Mouse (Mus musculus) heart, embryonic 11.5 days (tissue): ENCODE data around the gene Brd4. TPM values are rescaled to one million over a fixed set of nuclear protein-coding genes. Genes with fewer than 3 reads are reported as not detected.
A peak's percentile ranks its signal among the peaks of the same experiment; 100 is the strongest.

Experiments used
- ATAC-seq: fragments of 200-750 bp; cut with Nextera tagmentation; replicated peaks from 2 replicates; pipeline ENCODE4 v1.8.0; 2017; ENCODE audit warnings: moderate library complexity; ENCODE audit not compliant: insufficient number of reproducible peaks, low FRiP score, low TSS enrichment
- H3K27ac ChIP-seq: fragments of 300-500 bp; sonication (generic); 2 replicates; pipeline ENCODE4 v1.5.1; 2014; ENCODE audit warnings: mild to moderate bottlenecking, low read depth, low read length
- H3K27me3 ChIP-seq: fragments of 300-500 bp; sonication (generic); 2 replicates; pipeline ENCODE4 v1.6.1; 2014; ENCODE audit warnings: mild to moderate bottlenecking, low read length, mixed read lengths; ENCODE audit not compliant: control insufficient read depth, insufficient read depth
- H3K36me3 ChIP-seq: fragments of 300-500 bp; sonication (generic); 2 replicates; pipeline ENCODE4 v1.6.1; 2014; ENCODE audit warnings: mild to moderate bottlenecking, low read length, moderate library complexity, mixed read lengths; ENCODE audit not compliant: control insufficient read depth, insufficient read depth
- H3K4me1 ChIP-seq: fragments of 300-500 bp; sonication (generic); 2 replicates; pipeline ENCODE4 v1.6.1; 2014; ENCODE audit warnings: low read length; ENCODE audit not compliant: control insufficient read depth, insufficient read depth
- H3K4me2 ChIP-seq: fragments of 300-500 bp; sonication (generic); 2 replicates; pipeline ENCODE4 v1.6.1; 2014; ENCODE audit warnings: mild to moderate bottlenecking, moderate library complexity
- H3K4me3 ChIP-seq: fragments of 300-500 bp; sonication (generic); 2 replicates; pipeline ENCODE4 v1.5.1; 2014; ENCODE audit warnings: low read depth, low read length
- H3K9ac ChIP-seq: fragments of 300-500 bp; sonication (generic); 2 replicates; pipeline ENCODE4 v1.6.1; 2014; ENCODE audit warnings: mild to moderate bottlenecking, low read depth, low read length, moderate library complexity
- H3K9me3 ChIP-seq: fragments of 300-500 bp; sonication (generic); replicated peaks from 2 replicates; pipeline ENCODE4 v1.6.1; 2016; ENCODE audit warnings: low read length; ENCODE audit not compliant: control insufficient read depth
- WGBS: fragments of 180-500 bp; shearing (Covaris S2); extraction: QIAGEN DNeasy Blood & Tissue Kit; methylation state at CpG from one replicate; pipeline ENCODE4 v1.1.7; 2014; ENCODE audit not compliant: insufficient replicate concordance; 5-methylcytosine and 5-hydroxymethylcytosine counted together
- polyA plus RNA-seq: library from polyadenylated mRNA; unstranded; fragments of >200 nt; fragmentation: Nextera tagmentation; extraction: Ambion mirVana; gene quantifications from 2 replicates; pipeline ENCODE4 v1.2.1, GENCODE M21; 2014

Brd4 gene
- polyA plus RNA-seq, 1 experiment from 2014 or later = 76.2 TPM

DNA sequence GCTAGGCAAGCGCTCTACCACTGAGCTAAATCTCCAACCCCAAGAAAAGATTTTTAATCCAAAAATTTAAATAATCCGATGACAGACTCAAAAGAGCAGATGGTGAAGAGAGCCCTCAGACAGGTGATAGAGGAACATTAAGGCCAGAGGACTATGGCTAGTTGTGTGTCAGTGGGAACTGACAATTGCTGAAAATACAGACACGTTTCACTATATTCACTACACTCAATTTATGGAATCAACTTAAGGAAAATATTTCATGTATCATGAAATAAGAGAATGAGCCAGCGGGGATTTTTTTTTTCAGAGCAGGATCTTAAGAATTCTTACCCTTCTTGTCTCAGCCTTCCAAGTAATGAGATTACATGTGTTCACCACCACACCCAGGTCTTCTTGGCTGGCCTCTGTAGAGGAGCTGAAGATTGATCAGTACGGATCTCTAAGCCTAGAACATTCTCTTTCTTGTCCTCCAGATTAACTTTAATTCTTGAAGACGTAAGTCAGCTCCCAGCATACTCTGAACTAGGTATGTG, 682 bp upstream of the Brd4 start:
- H3K27ac ChIP-seq = peak overlapping the region; percentile 99
- 48% methylated on average over 6 of the region's 6 CpGs for WGBS
- no peaks in the 10 kb centered on the region for H3K27me3 ChIP-seq
- no peaks in the 10 kb centered on the region for H3K36me3 ChIP-seq
- ATAC-seq = no peak
- peak overlapping the region; percentile 96 for H3K9ac ChIP-seq
- H3K4me2 ChIP-seq = peak overlapping the region; percentile 82
- peak overlapping the region; percentile 88 for H3K4me3 ChIP-seq
- no peaks in the 10 kb centered on the region for H3K9me3 ChIP-seq
- peaks cover 8% of the 10 kb centered on the region for H3K4me1 ChIP-seq

DNA sequence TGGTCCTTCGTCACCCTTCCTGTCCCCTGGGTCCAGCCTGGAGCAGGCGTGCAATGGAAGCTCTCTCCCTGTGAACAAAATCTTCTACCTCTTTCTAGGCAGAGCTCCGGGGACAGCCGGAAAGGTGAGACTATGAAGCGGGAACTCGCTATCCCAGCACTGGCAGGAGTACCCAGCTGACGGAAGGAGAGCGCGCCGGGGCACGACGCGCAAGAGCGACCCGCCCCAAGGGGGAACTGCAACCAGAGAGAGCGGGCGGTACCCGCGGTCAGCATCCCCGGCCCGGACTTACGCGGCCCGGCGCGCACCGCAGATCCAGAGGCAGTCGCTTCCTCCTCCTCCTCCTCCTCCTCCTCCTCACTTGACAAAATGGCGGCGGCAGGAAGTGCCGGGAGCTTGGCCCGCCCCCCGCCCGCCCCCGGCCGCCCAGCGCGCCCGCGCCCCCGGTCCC, 726 bp downstream of the Brd4 start:
- Histone ChIP-seq H3K9ac (peak overlapping the region; percentile 96), H3K4me1 (peaks cover 8% of the 10 kb centered on the region), H3K9me3 (no peaks in the 10 kb centered on the region), H3K4me3 (peak overlapping the region; percentile 88), H3K27ac (peak overlapping the region; percentile 99), H3K36me3 (no peaks in the 10 kb centered on the region), H3K4me2 (peak overlapping the region; percentile 82), H3K27me3 (no peaks in the 10 kb centered on the region)
- 0% methylated on average over 28 of the region's 41 CpGs for WGBS
- ATAC-seq = peak; percentile 68

DNA sequence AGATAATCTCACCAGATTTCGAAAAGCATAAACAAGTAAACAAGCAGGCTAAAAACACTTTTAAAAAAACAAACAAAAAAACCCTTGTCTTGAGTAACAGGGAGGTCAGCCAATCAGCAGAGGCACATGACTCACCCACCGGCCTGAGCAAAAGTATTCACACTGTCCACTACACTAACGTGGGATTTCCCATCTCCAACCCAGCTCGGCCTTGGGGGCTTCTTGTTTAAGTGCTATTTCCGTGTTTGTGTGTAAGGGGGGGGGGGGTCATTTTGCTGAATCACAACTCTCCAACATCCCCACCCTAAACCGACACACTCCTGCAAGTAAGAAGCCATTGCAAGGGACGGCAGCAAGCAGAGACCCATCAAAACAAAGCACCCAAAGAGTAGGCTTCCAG, 1.2 kb downstream of the Brd4 start:
- H3K4me3 ChIP-seq = peak overlapping the region; percentile 88
- peak overlapping the region; percentile 96 for H3K9ac ChIP-seq
- no peaks in the 10 kb centered on the region for H3K27me3 ChIP-seq
- no peak for ATAC-seq
- no peaks in the 10 kb centered on the region for H3K9me3 ChIP-seq
- peaks cover 8% of the 10 kb centered on the region for H3K4me1 ChIP-seq
- 6% methylated on average over 7 of the region's 7 CpGs for WGBS
- H3K27ac ChIP-seq = peak overlapping the region; percentile 99
- no peaks in the 10 kb centered on the region for H3K36me3 ChIP-seq
- H3K4me2 ChIP-seq = peak overlapping the region; percentile 82

DNA sequence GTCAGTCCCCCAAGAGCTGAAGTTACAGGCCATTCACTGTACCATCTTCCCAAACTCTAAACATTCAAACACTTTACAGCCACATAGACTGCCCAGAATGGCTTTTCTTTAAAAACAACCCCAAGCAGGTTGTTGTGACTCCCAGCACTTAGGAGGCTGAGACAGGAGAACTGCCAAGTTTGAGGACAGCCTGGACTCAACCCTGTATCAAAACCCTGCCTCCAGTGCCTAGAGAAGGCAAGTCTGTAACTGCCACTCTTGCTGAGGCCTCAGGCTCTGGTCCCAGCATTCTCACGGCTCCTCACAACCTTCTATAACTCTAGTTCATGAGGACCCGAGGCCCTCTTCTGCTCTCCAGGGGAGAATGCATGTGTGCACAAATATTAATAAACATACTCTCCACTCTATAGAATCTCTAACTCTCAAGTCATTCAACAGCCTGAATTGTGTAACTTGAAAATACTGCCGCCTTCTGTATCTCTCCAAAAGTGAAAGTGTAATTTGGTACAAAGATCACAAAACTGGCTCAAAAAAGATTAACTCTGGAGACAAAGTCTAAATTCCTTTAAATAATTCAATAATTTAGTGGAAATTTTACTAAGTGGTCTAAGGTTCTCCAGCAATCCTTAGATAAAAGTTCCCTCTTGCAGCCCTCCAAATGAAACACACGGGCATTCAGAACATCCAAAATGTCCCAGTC, 2.8 kb downstream of the Brd4 start:
- Histone ChIP-seq H3K9ac (no peak overlapping the region), H3K9me3 (no peaks in the 10 kb centered on the region), H3K4me3 (no peak overlapping the region), H3K27ac (no peak overlapping the region), H3K4me2 (no peak overlapping the region), H3K4me1 (peaks cover 8% of the 10 kb centered on the region), H3K27me3 (no peaks in the 10 kb centered on the region), H3K36me3 (no peaks in the 10 kb centered on the region)
- no peak for ATAC-seq
- WGBS = 81% methylated on average over 4 of the region's 4 CpGs

DNA sequence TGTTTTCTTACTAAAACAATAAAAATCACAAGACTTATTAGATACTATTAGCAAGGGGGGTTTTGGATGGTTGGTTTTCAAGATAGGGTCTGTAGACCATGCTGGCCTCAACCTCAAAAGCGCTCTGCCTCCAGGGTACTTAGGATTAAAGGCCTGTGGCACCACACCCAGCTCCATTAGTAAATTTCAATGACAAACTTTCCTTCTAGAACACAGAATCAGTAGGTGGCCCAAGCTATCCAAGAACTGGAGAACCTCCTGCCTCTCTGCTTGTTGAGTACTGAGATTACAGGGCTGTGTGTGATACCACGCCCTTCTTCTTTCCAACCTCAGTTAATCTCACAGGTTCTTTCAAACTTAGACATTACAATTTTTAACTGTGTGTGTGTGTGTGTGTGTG, 3.4 kb downstream of the Brd4 start:
- no peak overlapping the region for H3K9ac ChIP-seq
- H3K4me1 ChIP-seq = peaks cover 10% of the 10 kb centered on the region
- H3K4me2 ChIP-seq = no peak overlapping the region
- 88% methylated on average over 2 of the region's 2 CpGs for WGBS
- H3K27me3 ChIP-seq = no peaks in the 10 kb centered on the region
- no peaks in the 10 kb centered on the region for H3K36me3 ChIP-seq
- ATAC-seq = no peak
- no peaks in the 10 kb centered on the region for H3K9me3 ChIP-seq
- H3K27ac ChIP-seq = no peak overlapping the region
- H3K4me3 ChIP-seq = no peak overlapping the region

DNA sequence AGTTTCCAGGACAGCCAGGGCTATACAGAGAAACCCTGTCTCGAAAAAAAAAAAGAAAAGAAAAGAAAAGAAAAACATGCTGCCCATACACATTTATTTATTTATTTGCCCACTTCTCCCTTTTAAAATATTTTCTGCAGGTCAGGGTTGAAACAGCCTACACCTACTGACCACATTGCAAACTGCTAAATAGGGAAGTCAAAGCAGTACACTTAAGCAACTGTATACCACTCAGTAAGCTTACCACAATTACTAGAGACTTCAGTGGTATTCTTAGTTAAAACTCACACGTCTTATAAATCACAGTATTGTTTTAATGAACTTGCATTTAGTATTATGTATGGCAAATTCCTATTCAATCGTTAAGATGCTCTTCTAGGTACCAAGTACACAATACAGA, 3.9 kb downstream of the Brd4 start:
- no peaks in the 10 kb centered on the region for H3K36me3 ChIP-seq
- H3K4me3 ChIP-seq = no peak overlapping the region
- ATAC-seq = no peak
- no peak overlapping the region for H3K9ac ChIP-seq
- no peaks in the 10 kb centered on the region for H3K9me3 ChIP-seq
- 84% methylated on average over 3 of the region's 3 CpGs for WGBS
- peaks cover 14% of the 10 kb centered on the region for H3K4me1 ChIP-seq
- H3K27me3 ChIP-seq = no peaks in the 10 kb centered on the region
- no peak overlapping the region for H3K4me2 ChIP-seq
- no peak overlapping the region for H3K27ac ChIP-seq

DNA sequence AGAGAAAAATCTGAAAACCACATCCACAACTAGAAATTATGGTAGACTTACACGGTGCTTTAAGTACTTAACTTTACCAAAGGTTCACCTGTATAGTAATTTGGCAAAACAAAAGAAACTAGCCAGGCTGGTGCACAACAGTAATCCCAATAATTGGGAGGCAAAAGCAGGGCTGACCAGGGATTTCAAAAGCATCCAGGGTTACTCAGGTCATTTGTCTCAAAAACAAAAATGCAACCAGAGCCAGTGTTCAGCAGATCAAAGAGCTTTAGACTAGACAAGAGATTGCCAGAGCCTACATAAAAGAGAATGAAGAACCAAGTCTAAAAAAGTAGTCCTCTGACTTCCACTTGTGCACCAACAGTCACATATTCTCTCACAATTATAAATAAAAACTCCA, 7.3 kb downstream of the Brd4 start:
- Histone ChIP-seq H3K36me3 (no peaks in the 10 kb centered on the region), H3K27me3 (no peaks in the 10 kb centered on the region), H3K4me1 (peaks cover 10% of the 10 kb centered on the region), H3K4me2 (no peak overlapping the region), H3K9me3 (no peaks in the 10 kb centered on the region), H3K4me3 (no peak overlapping the region), H3K9ac (no peak overlapping the region), H3K27ac (no peak overlapping the region)
- no peak for ATAC-seq
- WGBS = 92% methylated on average over 1 of the region's 1 CpGs

DNA sequence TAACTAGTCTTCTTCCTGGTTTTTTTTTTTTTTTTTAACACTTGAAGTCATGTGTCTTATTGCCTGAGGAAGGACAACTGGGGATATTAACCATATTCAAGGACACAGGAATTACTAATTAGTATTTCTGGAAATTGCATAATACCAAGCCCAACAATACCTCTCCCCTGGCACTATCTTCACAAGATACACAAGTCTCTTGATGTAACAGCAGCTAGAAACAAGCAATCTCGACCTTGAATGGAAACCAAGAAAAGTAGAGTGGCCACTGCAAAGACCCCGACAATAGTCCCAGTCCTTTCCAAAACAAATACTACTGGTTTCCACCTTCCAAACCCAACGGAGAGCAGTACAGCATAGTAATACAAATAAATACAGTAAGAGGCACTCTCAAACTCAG, 9.0 kb downstream of the Brd4 start:
- H3K9ac ChIP-seq = no peak overlapping the region
- 81% methylated on average over 3 of the region's 3 CpGs for WGBS
- H3K36me3 ChIP-seq = no peaks in the 10 kb centered on the region
- H3K9me3 ChIP-seq = no peaks in the 10 kb centered on the region
- H3K4me3 ChIP-seq = no peak overlapping the region
- H3K4me2 ChIP-seq = no peak overlapping the region
- no peaks in the 10 kb centered on the region for H3K27me3 ChIP-seq
- no peak for ATAC-seq
- peaks cover 7% of the 10 kb centered on the region for H3K4me1 ChIP-seq
- no peak overlapping the region for H3K27ac ChIP-seq

DNA sequence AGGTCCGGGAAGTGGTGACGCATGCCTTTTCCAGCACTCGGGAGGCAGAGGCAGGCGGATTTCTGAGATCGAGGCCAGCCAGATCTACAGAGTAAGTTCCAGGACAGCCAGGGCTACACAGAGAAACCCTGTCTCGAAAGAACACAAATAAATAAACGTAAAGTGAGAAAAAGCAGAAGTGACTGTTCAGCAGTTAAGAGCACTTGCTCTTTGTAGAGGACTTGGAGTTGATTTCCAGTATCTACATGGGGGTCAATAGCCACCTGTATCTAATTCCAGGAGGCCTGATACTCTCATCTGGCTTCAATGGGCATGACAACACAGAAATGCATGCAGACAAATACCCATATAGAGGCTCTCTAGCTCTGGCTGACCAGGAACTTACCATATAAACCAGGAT, 15.4 kb downstream of the Brd4 start:
- Histone ChIP-seq H3K27me3 (no peaks in the 10 kb centered on the region), H3K27ac (no peak overlapping the region), H3K4me3 (no peak overlapping the region), H3K36me3 (no peaks in the 10 kb centered on the region; the same call in 1 of the 2 replicates), H3K4me1 (no peaks in the 10 kb centered on the region), H3K9me3 (no peaks in the 10 kb centered on the region), H3K9ac (no peak overlapping the region), H3K4me2 (no peak overlapping the region)
- ATAC-seq = no peak
- WGBS = 84% methylated on average over 7 of the region's 7 CpGs
